Mouse (Mus musculus): ENCODE measurements around the gene Padi1.

Gene Padi1

DNA sequence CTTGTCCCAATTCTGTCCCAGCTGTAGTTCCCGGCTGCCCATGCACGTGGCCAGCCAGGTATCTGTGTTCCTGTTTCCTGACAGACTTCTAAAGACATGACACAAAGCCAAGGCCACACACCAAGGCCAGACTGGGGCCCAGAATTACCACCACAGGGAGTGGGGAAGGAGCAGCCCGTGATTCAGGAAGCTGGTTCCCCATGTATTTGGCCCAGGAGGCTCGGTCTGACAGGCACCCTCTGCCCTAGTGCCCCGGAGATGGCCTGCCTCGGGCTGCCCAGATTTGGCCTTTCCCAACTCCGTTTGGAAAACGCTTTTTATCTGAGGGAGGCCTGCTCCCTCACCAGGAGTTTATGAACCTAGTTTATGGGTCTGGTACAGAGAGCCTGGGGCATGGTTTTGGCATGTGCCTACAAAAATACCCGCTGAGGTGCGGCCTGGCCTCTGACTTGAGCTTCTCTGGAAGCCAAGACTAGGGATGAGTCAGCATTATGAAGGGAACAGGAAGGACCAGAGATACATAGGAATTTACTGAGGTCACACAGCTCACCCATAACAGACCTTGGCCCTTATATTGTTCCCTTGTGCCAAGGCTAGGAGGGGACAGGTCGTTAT lies 16.6 kb upstream of the Padi1 start:
- no peak for DNase-seq (ENCODE audit: low spot score in 2 of 2)

DNA sequence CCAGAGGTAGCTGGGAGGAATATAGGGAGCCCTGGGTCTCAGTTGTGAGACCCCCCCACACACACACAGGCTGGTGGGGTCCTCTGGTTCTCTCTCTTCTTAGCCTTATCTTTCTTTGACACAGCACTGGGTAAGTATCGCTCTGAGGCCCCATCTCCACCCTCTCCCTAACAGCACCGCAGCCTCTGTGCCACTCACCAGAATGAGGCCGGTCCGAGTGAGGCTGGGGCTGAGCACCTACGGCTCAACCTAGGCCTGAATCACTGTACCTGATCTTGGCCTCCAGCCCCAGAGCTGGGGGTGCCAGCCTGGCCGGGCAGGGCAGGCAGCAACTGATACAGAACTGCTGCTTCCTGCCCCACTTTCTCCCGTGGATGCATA lies 15.2 kb upstream of the Padi1 start:
- no peak for DNase-seq (ENCODE audit: low spot score in 2 of 2)

DNA sequence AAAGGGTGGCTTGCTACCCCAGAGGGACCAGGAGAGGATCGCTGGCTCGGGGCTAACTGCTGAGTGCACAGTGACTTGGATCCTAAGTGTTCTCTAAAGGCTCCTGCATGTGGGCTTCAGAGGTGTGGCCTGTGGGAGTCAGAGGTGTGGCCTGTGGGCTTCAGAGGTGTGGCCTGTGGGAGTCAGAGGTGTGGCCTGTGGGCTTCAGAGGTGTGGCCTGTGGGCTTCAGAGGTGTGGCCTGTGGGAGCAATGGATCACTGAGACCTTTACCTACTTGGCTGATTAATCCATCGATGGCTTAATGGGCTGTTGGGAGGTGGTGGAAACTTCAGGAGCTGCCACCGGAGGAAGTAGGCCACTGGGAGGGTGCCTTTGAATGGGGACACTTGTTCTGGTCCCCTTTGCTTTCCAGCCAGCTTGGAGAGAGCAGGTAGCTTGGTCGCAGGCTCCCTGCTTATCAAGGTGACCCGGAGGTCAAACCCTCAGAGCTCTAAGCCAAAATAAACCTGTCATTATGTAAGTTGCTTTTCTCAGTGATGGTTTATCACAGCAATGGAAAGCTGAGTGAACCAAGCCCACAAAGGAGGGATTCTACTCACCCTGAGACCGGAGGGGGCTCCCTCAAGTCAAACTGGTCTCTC lies 14.7 kb upstream of the Padi1 start:
- DNase-seq (ENCODE audit: low spot score in 2 of 2) = no peak

DNA sequence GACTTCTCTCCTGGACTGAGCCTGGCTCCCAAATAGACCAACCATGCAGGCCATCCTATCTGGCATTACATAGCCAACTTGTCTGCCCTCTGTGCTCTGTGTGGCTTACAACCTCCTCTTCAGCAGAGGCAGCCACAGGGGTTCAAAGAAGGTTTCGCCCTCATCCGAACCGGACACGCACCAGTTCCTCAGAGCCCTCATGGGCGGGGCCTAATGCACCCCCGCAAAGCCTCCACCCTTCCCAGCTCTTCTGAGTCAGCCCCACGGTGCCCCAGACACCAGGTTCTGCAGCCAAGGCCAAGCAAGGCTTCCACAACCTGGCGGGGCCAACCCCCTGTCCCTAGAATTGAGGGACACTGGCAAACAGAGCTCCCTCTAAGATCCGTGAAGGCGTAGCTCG lies 13.7 kb upstream of the Padi1 start:
- DNase-seq (ENCODE audit: low spot score in 2 of 2) = no peak

DNA sequence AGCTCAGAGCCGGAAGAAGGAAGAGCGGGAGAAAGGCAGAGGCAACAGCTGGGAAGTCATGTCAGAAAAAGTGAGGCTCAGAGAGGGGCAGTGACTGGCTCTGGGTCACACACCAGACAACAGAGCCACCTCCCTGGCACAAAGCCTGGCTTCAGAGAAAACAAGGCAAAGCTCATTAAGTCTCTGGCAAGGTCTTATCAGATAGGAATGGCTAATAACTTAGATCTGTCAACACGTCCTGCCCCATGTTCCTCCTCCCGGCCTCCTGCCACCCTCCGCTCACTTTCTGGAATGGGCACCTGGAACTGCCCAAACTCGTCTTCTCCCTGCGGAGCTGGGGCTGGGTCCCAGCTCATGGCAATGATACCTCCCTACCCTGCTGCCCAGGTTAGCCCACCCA lies 12.2 kb upstream of the Padi1 start:
- DNase-seq (ENCODE audit: low spot score in 2 of 2) = no peak

DNA sequence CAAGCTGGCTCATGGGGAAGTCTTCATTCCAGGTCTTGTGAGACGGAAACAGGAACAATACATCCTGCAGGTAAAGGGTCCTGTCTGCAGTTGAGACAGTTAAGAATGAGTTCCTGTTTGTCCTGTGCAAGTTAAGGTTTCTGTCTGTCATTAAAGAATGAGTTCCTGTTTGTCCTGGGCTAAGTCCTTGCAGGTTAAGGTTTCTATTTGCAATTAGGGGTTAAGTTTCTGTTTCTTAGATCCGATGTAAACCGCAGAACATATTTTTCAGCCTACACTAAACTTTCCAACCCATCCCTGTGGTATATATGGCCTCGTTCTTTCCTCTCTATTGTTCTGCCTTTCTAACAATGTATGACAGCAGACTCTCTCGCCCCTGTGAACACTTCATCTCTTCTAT lies 11.5 kb upstream of the Padi1 start:
- no peak for DNase-seq (ENCODE audit: low spot score in 2 of 2)

DNA sequence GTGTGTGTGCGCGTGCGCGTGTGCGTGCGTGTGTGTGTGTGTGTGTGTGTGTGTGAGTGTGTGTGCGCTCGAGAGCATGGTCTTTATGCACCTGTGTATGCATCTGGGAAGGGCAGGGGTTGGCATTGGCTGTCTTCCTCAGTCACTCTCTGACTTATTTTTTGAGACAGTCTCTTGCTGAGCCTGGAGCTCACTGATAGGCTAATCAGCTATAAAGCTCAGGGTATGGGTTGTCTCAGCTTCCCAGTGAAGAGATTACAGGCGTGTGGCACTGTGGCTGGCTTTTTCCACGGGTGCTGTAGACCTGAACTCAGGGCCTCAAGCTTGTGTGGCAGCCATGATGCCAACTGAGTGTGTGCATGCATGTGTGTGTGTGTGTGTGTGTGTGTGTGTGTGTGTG lies 9.6 kb upstream of the Padi1 start:
- no peak for DNase-seq (ENCODE audit: low spot score in 2 of 2)

DNA sequence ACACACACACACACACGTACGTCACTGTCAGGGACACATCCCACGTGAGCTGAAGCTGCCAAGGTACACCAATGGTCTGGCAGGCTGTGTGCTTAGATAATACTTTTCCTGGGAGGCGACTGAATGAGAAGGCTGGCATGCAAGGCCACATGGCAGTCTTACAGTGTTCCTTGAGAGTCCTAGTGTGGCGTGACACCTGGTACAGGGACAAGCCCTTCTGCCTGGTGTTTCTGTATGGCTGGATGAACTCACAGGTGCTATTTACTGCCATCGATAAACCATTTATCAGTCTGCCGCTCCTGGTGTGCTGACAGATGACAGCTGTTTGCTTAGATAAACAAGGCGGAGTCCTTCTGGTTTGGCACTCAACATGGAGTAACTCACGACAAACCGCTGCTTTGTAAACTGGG lies 8.9 kb upstream of the Padi1 start:
- no peak for DNase-seq (ENCODE audit: low spot score in 2 of 2)

DNA sequence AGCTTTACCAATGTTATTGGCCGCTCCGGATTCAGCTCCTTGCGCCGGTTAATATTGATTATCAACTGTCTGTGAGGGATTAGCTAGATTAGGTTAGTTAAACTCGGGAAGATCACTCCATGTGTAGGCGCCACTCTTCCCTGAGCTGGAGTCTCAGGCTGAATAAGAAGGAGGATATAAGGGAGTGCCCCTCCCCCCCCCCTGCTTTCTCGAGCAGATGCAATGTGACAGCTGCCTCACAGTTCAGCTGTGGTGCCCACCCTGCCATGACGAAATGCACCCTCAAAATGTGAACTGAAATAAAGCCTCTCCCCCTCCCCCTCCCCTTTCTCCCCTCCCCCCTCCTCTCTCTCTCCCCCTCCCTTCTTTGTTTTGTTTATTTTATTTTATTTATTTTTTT lies 8.0 kb upstream of the Padi1 start:
- DNase-seq (ENCODE audit: low spot score in 2 of 2) = no peak

DNA sequence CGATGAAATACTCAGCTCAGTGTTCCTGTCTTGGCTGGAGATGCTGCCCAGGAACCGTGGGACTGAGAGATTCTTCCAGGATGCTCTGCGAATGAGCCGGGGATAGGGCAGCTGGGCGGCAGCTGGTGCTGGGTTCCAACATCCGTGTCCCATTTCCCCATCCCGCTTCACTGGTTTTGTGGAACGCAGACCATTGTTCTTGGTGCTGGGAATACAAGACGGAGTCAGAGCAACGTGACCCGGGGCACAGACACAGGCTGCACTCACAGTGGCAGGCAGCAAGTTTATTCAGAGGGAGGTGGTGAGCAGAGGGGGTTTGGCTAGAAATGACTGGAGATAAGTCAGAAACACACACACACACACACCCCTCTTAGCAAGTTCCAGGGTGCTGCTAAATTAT lies 3.7 kb upstream of the Padi1 start:
- no peak for DNase-seq (ENCODE audit: low spot score in 2 of 2)

DNA sequence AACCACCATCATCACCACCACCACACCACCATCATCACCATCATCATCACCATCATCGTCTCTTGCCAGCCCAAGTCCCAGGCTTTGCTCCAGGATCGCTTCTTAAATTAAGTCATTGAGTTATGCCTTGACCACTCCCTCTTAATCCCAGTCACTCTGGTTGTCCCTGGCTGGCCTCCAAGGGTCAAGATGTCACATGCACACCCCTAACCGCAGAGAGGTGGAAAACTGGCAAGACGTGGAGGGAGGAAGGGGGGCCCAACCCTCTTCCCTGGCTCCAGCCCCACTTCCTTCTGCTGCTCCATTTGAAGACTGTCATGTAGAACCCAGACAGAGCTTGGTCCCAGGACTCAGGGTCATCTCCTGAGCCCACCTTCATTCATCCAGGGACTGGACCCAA lies 587 bp downstream of the Padi1 start:
- DNase-seq (ENCODE audit: low spot score in 2 of 2) = no peak

DNA sequence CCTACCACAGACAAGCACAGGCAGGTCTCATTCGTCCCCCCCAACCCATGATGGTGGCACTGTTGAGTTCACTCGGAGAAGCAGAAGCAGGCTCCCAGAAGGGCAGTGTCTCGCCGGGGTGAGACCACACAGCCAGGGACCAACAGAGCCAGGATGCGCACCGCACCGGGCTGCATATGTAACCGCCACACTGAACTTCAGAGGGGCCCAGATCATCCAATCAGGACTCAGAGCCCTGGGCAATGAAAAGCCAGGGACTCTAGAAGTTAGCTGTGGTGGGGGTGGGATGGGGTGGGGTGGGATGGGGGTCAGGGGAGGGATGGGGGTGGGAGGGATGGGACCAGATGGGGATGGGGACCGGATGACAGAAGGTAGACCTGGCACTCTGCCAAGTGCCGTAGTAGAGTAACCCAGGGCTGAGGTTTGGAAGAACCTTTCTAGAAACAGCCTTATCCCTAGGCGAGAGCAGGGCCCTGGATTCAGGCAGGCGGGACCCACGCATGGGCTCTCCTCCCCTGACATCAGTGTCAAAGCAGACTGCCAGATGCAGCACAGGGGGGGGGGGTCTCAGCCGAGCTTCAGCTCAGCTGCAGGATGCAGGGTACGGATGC lies 1.8 kb downstream of the Padi1 start:
- no peak for DNase-seq (ENCODE audit: low spot score in 2 of 2)

DNA sequence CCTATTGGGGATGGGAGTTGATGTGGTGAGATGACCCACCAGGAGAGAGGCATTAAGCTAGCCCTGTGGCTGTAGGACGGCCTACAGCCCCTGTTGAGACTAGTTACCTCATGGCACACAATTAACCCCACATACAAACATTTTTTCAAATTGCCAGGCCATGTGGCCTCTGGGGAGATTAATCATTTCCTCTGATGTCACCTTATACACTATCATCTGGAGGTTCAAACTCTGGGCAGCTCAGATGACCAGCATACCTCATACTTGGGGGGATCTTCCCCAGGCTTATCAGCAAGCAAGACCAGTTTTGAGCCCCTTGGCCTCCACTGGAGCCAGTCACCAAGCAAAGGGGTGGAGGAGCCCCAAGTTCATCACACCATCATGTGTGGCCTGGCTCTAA lies 2.7 kb downstream of the Padi1 start:
- no peak for DNase-seq (ENCODE audit: low spot score in 2 of 2)

DNA sequence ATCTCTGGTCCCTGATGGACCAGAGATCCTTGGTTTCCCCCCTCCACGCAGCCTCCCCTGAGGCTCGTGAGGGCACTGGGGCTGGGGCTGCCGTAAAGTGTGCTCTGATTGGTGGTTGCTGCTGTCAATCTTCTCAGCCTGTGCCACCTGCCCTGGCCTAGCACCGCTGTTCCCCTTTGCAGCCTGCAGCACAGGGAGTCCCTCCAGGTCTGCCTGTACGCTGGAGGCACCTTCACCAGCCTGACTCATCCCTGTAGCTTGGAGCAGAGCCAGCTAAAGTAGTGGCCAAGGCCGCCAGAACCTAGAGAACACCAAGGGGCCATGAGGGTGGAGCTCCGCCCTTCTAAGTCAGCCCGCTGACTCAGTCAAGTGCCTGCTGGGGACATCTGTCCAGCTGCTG lies 7.7 kb downstream of the Padi1 start:
- no peak for DNase-seq (ENCODE audit: low spot score in 2 of 2)

DNA sequence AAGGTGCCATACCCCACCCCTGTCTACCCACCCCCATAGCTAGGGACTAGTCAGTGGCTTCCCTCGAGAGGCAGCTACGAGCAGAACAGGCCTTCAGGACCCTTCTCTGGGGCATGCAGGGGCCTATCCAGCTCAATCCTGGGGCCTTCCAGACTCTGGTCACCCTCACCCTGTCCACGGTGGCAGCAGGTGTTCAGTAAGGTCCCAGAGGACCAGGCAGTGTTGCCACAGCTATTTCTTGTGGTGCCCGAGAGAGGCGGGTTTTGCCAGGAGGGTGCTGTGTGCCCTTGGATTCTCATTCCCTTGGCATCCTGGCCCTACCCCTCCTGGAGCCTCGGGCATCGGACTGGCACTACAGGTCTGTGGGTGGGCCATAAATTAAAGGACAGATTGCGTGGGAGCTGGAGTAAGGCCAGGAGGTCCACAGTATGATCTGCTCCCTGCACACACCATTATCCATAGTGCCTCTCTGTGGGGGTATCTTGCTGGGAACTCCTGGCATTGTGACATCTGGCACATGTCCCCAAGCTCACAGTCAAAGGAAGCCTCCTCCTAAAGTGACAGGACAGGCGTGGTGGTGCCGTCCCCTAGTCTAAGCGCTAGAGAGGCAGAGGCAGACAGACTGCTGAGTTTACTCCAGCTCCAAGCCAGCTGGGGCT lies 9.2 kb downstream of the Padi1 start:
- DNase-seq (ENCODE audit: low spot score in 2 of 2) = no peak

DNA sequence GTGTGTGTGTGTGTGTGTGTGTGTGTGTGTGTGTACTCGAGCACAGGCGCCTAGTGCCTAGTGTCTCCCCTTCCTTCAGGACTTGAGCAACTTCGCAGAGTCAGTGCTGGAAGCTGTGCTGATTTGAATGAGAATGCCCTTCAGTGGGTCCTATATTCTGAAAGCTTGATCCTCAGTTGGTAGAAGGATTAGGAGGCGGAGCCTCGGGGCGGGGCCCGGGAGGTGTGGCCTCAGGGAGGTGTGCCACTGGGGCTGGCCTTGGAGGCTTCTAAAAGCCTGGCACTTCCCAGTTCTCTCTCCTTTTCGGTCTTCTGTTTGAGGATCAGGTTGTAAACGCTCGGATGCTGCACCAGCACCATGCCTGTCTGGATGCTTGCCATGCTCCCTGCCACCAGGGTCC lies 9.9 kb downstream of the Padi1 start:
- no peak for DNase-seq (ENCODE audit: low spot score in 2 of 2)

DNA sequence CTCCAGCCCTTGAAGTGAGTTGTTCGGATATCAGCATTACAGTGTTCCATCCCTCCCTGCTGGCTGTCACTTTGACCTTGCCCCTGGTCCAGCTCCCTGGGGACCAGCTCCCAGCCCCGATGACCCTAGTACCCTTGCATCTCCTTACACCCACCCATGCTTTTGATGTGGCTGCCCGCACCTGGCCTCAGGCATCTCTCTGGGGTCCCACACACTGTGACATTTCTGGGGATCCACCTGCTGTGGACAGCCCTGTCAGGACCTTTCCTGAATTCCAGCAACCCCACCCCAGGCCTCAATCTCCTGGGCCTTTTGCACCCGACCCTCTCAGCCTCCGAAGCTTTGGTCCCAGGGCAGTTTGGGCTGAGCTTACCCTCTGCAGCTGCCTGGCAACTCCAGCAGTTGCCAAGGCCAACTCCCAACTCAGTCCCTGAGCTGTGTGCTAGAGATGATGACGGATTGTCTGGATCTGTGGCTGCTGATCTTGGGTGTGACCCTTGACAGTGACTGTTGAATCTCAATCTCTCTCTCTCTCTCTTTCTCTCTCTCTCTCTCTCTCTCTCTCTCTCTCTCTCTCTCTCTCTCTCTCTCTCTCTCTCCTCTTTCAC lies 11.1 kb downstream of the Padi1 start:
- DNase-seq (ENCODE audit: low spot score in 2 of 2) = no peak

DNA sequence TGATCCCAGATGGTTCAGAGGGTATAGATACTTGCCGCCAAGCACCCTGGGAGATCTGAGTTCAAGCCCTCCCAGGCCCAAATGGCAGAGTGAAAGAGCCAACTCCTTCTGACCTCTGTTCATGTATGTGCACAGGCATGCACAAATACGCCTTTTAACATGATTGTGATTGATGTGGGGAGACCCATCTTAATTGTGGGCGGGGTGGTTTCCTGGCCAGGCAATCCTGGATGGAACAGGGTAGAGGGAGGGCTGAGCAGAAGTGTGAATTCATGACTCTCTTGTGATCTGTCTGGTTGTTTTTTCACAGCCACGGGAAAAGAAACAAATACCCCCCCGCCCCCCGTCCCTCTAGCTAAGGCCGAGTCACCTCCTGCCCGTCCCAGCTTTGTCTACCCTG lies 12.8 kb downstream of the Padi1 start:
- no peak for DNase-seq (ENCODE audit: low spot score in 2 of 2)

DNA sequence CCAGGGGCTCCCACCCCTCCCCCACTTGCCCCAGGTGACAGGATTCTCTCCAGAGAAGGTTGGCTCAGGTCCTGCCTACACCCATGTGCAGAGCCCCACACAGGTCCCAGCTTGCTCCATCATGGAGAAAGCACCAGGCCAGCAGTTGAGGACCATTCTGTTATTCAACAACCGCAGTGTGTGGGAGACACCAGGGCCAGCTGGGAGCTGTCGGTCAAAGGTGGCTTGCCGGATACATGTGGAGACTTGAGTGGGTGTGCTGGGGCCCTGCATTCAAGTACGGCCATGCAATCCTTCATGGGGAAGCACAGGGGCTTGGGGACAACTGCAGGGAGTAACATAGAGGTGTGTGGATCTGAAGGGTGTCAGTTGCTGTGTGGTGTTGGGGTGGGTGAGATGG lies 13.8 kb downstream of the Padi1 start:
- DNase-seq (ENCODE audit: low spot score in 2 of 2) = no peak

DNA sequence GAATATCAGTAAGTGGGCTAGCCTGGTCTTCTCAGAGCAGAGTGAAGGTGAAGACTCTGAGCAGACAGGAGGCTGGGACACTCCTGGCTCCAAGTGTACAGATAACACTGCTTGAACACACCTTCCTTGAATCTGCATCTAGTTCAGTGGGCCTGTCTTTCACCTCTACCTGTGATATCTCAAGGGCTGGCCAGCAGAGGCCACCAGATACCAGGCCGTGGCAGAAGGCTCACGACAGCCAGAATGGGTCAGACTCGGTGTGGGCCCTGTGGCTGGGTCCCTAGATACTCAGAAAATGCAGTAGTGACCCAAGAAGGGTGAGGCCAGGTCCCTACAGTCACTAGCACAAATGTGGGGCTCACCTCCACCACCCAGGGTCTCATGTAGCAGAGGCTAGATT lies 18.3 kb downstream of the Padi1 start:
- no peak for DNase-seq (ENCODE audit: low spot score in 2 of 2)

DNA sequence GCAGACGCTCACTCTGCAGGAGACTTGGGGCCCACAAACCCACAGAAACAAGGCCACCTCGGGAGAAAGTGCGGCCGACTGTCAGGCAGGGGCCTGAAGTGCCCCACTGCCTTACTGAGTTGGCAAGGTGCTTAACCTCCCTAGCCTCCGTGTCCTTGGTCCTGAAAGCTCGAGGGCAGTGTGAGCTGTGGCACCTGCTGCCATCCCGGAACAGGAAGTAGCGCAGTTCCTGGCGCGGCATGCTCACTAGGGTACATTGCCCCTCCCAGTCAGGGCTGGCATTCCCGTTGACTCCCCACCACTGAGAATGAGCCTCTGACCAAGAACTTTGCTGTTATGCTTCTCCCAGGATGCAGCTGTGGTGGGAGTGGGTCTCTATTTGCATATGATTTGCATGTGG lies 19.6 kb downstream of the Padi1 start:
- no peak for DNase-seq (ENCODE audit: low spot score in 2 of 2)

DNA sequence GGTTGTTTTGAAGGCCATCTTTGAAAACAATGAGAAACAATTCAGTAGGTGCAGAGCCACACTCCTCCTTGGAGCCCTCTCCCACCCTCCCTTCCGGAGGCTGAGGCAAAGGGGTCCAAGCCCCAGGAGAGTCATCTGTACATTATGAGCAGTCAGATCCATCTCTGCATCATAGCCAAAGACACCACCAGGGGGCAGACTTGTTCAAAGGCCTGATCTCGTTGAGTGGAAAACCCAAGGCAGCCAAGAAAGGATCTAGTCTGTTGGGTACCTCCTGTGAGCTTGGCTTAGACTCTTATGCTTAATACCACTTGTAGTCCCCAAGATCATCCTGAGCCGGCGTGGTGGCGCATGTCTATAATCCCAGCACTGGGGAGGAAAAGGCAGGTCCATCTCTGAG lies 23.6 kb downstream of the Padi1 start:
- peak in 1 of 2 experiments; percentile 54 for DNase-seq (ENCODE audit: low spot score in 2 of 2)

DNA sequence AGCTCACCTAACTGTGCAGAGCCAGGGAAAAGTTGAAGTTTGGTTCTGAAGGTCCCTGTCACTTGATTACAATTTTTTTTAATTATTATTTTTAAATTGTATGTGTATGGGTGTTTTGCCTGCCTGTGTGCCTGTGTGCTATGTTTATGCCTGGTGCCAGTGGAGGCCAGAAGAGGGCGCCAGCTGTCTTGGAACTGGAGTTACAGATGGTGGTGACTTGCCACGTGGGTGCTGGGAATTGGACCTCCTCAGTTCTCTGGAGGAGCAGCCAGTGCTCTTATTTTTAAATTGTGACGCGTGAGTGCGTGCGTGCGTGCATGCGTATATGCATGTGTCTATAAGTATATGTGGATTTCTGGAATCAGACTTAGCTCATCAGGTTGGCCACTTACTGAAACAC lies 28.2 kb downstream of the Padi1 start:
- no peak for DNase-seq (ENCODE audit: low spot score in 2 of 2)

All from frontal cortex, postnatal 10 days (tissue).